Mouse (Mus musculus): ENCODE data around the gene Npas2.

Gene Npas2

DNA sequence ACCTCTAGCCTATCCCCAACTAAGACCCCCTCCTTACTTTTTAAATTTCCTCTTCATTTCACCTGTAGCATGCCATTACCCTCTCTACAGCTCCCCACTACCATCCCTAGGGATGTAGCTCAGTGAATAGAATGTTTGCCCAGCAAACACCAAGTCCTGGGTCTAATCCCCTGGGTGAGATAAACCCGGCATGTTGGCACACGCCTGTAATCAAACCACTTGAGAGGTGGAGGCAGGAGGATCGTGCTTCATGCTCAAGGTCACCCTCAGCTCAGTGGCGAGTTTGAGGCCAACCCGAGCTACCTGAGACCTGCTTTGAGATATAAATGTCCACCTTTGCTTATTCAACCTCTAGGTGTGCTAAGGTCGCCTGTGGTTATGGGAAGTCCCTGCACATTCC lies 19.5 kb downstream of the Npas2 start:
- no peak for DNase-seq (ENCODE audit: low read depth, low spot score)

DNA sequence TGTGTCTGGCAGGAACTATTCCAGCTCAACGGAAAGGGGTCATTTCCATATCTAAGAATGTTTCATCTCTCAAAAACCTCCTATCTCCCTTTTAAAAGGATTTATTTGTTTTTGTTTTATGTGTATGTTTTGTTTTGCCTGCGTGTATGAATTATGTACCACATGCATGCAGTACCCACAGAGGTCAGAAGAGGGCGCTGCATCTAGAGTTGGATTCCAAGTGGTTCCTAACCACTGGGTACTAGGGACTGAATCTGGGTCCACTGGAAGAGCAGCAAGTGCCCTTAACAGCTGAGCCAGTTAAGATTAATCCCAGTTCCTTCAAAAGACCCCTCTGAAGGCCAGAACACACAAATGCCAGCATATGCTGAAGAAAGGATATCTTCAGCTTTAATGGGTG lies 24.1 kb downstream of the Npas2 start:
- no peak for DNase-seq (ENCODE audit: low read depth, low spot score)

DNA sequence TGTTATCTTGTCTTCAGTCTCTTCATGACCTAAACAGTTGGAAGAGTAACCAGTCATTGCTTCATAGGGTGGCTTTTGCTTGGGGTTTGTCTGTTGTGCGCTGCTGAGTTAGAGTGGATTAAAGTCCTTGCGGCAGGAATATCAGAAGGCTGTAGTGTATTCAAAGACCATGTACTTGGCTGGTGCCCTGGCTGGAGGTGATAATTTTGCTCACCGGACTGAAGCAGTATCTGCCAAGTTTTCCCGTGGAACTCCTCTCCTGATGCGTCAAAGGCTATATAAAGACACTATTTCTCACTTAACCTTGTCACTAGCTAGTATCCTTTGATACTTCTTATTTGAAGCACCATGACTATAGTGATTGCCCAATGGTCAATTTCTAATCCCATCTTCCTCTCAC lies 34.9 kb downstream of the Npas2 start:
- DNase-seq (ENCODE audit: low read depth, low spot score), result no peak

DNA sequence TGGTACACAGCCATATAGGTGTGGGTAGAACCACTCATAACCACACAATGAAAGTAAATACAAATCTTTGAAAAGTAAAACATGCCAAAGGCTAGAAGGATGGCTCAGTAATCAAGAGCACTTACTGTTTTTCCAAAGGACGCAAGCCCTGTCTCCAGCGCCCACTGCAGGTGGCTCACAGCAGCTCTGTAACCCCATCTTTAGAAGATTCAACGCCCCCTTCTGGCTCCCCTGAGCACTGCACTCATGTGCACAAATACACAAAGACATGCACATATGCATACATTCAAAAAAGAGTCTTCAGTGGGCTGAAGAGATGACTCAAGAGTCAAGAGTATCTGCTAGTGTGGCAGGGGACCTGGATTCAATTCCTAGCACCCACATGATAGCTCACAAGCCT lies 36.5 kb downstream of the Npas2 start:
- no peak for DNase-seq (ENCODE audit: low read depth, low spot score)

DNA sequence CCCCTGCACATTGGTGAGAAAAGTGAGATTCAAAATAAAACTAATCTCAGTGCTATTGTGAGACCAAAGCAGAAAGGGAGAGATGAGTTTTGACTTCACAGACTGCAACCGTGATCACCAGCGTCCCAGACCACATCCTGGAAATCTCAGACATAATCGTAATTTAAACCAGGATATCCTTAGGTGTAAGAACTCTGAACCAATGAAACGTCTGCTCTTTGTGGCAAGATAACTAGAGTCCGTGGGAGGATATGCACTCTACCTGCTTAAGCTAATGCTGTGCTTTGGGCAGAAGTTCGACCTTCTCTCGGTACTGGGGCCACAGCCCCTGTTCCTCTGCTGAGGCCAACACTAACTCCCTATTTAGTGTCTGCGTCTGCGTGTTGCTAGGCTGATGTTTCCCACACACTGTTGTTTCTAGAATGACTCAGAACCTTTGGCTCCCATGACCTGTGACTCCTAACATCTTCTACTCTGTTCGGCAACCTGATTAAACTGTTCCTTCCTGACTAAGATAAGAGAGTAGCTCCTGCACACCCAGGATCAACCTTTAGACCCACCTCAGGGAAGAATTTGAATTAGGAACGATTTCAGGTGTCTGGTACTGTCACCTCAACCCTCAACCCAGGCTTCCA lies 41.4 kb downstream of the Npas2 start:
- no peak for DNase-seq (ENCODE audit: low read depth, low spot score)

DNA sequence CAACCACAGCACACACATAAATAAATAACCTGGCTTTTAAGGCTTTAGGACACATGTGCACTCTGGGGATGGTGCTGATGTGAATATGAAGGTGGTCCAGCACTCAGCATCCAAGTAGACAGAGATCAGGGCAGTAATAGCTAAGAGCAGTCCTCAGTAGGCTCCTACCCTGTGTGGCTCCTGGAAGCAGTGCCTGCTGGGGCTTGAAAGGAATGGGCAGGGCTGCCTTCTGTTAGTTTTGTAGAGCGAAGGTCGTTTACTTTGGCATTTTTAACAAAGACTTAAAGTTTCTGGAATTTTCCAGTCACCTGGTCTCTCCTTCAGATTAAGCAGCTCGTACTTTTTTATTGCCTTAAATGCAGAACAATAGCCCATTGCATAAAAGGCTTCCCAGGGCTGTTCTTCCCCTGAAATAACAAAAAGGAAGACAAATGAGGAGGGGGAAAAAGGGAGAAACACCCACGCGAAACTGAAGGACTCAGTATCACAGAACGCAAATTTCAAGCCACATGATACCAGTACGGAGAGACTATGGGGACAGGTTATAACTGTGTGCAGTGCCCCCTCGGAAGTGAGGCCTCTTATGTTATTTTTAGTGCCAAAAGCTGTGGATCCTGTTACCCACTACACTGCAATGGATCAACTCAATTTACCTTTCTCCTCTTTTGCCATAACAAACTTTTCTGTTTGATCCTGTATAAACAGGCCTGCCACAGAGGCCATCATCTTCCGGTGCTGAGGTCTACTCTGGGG lies 44.1 kb downstream of the Npas2 start:
- no peak for DNase-seq (ENCODE audit: low read depth, low spot score)

DNA sequence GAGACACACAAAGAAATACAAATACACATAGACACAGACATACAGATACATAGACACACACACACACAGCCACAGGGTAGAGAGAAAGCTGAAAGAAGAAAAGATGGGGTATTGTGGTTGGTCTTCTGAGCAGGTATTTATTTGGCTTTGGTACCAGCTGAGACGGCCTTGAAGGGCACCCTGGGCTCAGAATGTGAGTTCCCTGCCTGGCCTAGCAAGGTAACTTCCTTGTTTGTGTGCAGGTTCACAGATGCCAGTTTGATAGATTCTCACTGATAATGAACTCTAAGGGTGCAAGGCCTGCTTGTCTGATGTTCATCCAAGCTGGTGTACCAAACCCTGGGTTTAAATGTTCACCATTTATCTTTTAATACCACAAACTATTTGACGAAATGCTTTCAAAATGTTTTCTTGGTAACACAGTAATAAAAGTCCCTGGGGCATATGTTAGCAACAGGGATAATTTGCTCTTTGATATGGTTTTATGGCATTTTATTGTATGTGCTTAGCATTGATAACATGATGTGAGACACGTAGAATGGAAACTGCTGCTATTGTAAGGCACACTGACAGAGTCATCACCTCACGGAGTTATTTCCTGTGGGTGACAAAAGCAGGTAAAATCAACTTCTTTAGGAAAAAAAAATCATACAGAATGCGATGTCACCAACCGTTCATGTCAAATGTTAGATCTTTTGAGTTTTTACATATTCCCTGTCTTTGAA lies 47.5 kb downstream of the Npas2 start:
- no peak for DNase-seq (ENCODE audit: low read depth, low spot score)

DNA sequence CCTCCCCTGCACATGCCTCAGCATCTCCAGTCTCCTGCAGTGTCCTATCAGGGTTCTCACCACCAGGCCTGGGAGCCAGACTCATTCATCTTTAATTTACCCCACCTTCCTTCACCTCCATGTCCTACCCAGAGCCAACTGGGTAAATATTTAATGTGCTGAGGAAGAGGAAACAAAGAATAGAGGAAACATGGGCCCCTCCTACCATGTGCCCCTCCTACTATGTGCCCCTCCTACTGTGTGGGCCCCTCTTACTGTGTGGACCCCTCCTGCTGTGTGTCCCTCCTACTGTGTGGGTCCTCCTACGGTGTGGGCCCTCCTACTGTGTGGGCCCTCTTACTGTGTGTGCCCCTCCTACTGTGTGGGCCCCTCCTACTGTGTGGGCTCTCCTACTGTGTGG lies 51.2 kb downstream of the Npas2 start:
- no peak for DNase-seq (ENCODE audit: low read depth, low spot score)

DNA sequence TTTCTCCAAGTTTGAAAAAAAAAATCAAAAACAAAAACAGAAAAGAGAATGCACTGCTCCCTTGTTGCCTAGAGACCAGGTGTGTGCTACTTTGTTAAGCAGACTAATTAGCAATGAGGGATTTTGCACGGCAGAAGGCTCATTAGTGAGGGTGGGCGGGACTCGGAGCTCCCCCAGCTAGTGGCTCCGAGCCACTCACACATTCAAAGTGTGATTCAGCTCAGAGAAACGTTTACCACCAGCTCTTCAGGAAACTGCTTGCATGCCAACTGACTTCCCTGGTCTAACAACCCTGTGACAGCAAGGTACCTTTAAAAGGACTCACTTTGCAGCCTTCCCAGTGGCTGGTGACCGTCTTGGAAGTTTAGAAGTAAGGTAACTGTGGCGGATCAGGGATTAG lies 58.1 kb downstream of the Npas2 start:
- DNase-seq (ENCODE audit: low read depth, low spot score), result no peak

DNA sequence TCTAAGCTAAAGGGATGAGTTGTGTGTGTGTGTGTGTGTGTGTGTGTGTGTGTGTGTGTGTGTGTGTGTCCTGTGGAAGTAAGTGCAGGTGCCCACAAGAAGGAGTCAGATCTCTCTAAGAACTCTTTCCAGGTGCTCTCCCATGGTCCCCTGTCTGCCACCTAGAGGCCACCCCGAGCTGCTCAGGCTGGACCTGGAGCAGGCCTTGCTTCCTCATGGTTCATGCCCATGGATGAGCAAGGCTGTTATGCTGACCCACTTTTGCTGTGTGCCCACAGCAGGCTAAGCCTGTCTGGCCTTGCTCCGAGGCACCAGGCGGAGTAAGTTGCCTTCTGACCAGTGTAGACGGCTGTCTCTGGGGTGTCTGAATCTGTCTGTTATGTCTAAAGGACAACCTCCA lies 60.2 kb downstream of the Npas2 start:
- DNase-seq (ENCODE audit: low read depth, low spot score), result no peak

DNA sequence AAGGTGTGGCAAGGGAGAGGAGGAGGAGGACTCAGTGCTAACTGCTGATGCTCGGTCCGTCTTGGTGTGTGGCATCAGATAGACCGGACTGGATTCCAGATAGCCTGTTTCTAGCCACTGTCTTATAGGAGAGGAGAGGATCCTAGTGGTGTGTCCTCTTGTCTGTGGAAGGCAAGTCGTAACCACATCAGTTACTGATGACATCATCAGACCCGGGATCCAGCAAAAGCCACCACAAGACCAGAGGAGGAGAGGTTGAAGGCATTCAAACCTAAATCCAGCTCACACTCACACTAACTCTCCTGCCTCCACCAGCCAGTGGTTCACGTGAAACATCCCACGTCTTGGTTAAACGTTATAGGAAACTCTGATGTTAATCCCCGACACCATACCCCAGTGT lies 62.5 kb downstream of the Npas2 start:
- no peak for DNase-seq (ENCODE audit: low read depth, low spot score)

DNA sequence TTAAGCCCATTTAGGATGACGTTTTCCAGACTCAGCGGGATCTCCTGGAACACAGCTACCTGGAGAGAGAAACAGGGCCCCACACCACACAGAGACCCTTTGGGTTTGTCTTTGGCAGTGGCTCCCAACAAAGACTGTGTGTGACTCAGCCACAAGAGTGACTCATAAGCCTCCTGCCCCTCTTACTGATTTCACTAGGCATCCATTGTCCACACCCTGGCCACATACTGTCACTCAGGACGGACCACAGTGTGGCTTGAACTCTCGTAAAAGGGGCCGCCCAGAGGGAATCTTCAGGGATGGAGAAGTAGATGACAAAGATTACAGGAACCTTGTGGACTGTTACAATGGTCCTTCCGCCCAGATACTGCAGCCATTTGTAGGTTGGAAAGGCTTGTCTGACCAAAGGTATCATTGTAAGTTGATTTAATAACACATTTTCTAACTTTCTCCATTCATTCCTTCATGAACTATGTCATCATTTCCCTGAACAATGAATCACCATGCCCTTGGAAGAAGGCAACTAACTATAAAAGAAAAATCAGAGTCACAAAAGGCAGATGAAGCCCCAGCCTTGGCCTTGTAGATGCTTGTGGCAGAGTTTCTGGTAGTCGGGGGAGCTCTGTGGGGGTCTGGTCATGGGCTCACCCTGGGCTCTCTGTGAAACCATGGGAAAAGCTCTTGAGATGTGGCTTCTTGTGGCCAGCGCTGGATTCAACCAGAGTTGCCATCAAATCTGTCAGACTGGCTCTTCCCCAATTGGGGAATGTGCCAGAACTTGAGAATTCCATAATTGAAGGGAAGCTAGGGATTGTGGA lies 63.2 kb downstream of the Npas2 start:
- DNase-seq (ENCODE audit: low read depth, low spot score), result no peak

DNA sequence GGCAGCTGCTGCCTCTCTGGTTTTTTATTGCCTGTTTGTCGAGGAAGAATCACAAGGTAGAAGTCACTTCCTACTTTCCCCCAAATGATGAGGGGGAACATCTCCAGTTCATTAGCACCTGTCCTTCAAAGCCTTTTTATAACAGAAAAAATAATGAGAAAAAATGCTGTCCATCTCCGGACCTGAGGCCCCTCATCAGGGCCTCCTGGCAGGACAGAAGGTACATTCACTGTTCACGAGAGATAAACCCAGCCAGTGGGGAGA lies 63.7 kb downstream of the Npas2 start:
- DNase-seq (ENCODE audit: low read depth, low spot score), result no peak

DNA sequence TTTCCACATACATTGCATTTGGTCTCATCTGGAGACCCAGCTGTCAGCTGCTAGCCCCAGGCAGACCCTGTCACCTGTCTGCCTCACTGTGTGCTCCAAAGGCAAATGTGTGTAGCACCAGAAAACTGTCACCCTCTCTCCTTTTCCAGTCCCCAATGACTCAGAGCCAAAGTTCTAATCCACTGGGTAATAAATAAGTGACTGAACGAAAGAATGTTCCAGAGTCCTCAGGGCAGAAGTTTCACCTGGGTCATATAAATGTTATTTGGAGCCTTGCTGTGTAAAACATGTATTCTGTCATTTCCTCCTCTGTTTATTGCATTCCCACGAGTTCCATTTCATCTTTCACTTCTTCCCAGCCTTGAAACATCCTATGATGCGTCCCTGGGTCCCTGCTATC lies 66.1 kb downstream of the Npas2 start:
- no peak for DNase-seq (ENCODE audit: low read depth, low spot score)

DNA sequence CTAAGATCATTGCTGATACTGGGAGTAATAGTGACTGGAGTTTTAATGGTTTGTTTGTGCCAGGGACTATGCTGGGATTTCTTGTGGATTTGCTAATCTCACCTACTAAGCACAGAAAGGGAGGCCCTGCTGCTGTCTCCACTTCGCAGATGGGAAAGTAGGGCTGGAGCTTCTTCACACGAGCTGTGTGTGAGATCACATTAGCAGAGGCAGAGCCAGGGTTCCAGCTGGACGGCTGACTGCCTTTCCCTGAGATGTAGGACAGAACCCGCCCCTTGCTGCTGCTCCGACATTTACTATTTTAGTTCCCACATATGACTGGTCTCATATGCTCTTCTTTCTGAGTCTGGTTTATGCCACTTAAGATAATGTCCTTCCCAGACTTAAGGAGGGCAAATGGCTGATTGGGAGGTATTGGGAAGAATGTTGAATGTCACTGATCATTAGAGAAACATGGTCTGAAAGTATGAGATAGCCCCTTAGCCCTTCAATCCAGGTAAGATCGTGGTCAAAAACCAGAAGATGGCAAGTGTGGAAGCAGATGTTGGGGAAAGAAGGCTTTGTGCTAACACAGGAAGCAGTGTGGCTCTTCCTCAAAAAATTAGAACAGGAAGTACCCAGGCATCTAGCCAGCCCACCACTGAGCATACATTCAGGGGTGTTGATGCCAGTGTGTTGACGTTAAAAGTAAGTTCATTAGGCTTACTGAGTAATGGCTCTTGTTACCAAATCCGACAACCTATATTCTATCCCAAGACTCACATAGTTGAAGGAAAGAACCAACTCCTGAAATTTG lies 66.8 kb downstream of the Npas2 start:
- DNase-seq (ENCODE audit: low read depth, low spot score), result no peak

DNA sequence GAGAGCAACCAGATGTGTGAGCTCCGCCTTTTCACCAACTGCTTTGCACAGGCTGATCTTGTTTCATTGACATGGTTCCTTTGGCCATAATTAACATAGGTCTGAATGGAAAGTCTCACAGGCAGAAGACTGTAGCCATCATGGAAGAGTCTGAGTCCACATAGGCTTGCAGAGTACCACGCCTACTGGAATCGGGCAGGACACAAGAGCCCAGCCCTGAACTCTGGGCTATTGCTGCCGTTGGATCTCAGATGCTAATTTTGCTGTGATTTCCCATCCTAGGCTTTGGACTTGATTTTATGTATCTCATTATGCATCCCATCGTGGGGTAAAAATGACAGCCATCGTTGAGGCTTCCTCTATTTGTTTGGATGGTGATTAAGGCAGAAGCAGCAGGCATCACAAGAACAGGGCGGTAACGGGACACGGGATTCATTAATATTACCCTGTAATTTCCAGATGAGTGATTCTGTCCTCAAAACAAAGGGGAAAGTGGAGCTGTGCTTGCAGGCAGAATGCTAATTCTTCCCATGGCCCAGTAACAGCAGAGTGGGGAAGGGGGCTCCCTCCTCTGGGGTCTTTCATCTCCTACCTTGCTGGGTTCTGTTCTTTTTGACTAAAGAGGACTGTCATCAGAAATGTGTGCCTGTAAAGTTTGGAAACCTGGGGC lies 73.4 kb downstream of the Npas2 start:
- DNase-seq (ENCODE audit: low read depth, low spot score), result no peak

DNA sequence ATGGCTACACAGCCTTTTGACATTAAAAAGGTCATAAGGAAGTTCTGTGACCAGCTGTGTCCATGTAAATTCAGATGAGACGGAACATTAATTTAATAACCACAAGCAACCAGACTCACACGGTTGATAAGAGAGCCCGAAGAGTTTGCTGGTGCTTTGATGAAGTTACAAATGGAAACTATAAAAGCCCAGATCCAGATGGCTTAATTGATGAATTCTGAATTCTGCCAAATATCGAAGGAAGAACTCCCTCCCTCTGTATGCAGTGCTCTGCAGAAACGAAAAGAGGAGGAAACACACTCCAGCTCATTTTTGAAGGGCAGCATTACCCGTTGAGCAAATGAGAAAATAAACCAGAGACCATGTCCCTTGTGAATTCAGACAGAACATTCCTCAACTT lies 79.4 kb downstream of the Npas2 start:
- DNase-seq (ENCODE audit: low read depth, low spot score), result no peak

DNA sequence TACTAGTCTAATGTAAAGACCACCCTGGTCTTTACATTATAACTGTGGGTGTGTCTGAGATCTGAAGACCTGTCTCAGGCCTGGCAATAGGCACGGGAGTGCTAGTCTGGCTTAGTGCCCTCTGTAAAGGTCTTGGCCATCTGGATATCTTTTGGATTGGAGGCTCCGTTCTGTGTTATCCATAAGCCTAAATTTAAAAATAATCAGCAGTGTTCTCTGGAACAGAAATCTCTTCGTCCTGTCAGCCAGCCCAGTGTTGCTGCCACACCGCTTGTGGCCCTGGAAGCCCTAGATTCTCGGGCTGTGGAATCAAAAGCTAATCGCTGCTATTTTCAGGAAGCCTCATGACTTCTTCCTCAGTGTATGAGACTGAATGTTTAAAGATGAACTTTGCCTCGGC lies 86.9 kb downstream of the Npas2 start:
- no peak for DNase-seq (ENCODE audit: low read depth, low spot score)

DNA sequence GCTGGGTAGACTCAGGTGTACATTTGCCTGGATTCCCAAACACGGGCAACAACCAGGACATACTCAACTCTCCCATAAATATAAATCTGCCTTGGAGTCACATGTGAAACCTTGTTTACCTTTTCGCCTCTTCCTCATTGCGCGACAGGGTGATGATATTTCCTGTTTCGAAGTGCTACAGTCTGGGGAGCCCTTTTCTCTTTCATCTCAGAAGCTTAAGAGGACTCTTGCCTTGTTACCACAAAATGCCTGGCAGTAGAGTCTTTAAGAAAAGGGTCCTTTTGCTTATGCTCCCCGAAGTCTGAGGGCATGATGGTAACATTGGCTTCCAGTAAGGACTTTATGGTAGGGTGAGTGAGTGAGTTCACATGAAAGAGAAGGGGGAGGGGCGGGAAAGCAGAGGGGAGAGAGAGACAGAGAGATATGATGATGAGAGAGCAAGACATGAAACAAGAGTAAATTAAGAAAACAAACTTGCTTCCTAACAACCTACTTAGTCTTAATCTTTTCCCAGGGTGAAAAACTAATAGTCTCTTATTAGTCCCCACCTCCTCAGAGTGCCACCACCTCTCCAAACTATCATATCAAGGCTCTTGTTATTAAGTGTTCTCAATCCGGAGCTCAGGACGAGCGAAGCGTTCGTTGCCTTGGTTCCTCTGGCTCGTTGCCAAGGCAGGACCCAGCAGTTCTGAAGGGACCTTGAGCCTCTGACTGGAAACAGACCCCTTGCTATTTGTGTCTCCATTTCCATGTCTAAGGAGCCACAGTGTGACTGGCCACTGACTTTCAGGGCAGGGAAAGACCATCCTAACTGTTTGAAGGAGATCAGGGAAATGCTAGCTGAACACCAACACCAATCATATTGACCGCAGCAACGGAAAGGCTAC lies 87.7 kb downstream of the Npas2 start:
- DNase-seq (ENCODE audit: low read depth, low spot score), result no peak

DNA sequence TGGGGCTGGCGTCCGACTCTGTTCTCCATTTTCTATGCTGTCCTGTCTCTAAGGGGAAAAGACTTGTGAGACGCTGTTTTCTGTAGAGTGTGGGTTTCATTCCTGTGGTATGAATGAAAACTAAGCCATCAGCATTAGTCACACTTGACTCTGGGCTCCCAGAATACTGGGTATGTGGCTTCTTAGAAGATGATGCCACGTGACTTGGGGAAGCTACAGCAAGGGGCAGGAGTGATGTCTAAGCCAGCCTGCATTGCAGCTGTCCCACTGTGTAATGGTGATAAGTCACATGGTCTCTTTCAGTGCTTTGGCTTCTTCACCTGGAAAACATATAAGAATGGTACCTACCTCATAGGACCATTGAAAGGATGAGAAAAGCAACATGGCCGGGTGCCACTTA lies 88.4 kb downstream of the Npas2 start:
- no peak for DNase-seq (ENCODE audit: low read depth, low spot score)

Measured in forelimb bud, embryonic 11.5 days (tissue).